Mouse (Mus musculus) kidney, adult 9 months (tissue): Measurements from ENCODE around the gene Fcgr1.
"Not testable (repeated sequence)": the region's sequence is repeated elsewhere in the genome, so short reads cannot be mapped to it uniquely, and the experiment has no call there.

Source experiments
- DNase-seq: peaks from one replicate; pipeline ENCODE4 v3.0.0; 2022

The Fcgr1 gene

GRCm38 (mm10) chr3:96269511-96270474, 24.0 kb downstream of the Fcgr1 start, which contains the start of gene Hist2h2bb:
TSS of gene Hist2h2bb (plus strand) at chr3:96269752.
- DNase-seq: peak; percentile 98

GRCm38 (mm10) chr3:96268776-96269378, 24.9 kb downstream of the Fcgr1 start:
- DNase-seq: not testable (repeated sequence)

- DNase-seq: peak; percentile 87
These were observed 25.6 kb downstream of the Fcgr1 start, which contains the start of gene Hist2h3b for GRCm38 (mm10) chr3:96268051-96268775. TSS of gene Hist2h3b (plus strand) at chr3:96268654.

- DNase-seq: no peak
These were observed 26.2 kb downstream of the Fcgr1 start for GRCm38 (mm10) chr3:96267541-96267940.

DNA sequence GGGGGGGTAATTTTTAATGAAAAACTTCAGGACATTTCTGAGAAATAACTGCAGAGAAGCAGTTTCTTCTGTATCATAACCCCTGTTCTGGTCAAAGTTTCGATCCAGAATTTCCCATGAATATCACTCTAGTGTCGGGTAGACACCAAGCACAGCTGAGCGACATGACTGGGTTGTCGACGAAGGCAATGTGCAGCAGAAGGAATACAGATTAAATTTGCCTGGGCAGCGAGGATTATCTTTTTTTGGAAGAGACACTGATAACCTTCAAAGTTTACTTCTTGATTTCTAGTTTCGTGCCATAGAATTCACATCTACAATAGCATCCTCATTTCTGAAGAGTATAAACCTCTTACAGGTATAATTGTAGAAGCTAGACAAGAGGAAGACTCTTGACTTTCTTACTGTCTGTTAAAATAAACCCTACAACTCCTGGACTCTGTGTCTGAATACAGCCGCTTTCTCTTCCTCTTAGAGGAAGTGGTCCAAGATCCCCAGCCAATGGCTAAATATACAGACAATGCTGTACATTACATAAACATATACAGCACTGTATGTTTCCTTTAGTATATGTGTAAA, 27.5 kb downstream of the Fcgr1 start:
- no peak for DNase-seq

GRCm38 (mm10) chr3:96264404-96264949, 29.3 kb downstream of the Fcgr1 start:
- DNase-seq: no peak

GRCm38 (mm10) chr3:96263558-96264403, 30.0 kb downstream of the Fcgr1 start:
- DNase-seq: no peak

GRCm38 (mm10) chr3:96262979-96263550, 30.7 kb downstream of the Fcgr1 start, which contains the start of gene Hist2h4:
TSS of gene Hist2h4 (minus strand) at chr3:96263311.
- peak; percentile 99 for DNase-seq

GRCm38 (mm10) chr3:96262216-96262875, 31.4 kb downstream of the Fcgr1 start:
- DNase-seq: peak; percentile 86

GRCm38 (mm10) chr3:96261623-96262022, 32.1 kb downstream of the Fcgr1 start:
- no peak for DNase-seq

DNA sequence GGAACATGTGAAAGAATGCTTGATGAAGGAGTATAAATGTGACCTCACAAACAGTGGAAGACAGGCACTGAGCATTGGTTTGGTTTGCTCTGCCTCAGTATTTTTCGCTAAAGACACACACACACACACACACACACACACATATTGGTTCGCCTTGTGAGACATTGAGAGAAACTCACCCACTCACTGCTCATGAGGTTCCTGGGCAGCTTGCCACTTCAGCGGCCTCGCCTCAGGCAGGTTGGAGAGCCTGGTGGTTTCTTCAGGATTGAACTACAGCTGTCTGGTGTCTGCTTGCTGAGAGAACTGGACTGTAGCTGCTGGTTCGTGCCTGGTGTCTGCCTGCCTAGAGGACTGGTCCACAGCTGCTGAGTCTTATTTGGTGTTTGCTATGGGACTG, 33.5 kb downstream of the Fcgr1 start:
- no peak for DNase-seq

DNA sequence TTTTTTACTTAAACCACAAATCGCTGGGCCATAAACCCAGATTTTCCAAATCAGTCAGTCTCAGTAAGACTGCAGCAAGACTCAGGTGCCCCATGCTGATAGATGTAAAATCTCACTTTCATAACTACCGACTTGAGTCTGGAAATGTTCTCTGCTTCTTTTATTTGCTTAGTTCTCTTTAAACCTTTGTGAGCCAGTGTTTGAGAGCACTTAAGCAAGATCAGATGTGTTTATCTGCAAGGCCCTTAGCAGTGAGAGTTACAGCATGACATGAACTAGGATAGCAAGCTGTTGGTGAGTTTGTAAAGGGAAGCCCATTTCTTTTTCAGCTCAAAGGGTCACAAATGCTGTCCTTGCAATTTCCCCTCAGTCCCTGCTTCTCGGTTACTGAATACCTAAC, 36.6 kb downstream of the Fcgr1 start:
- DNase-seq: no peak

- no peak for DNase-seq
These were observed 37.7 kb downstream of the Fcgr1 start for GRCm38 (mm10) chr3:96255926-96256593.

GRCm38 (mm10) chr3:96254683-96255355, 39.0 kb downstream of the Fcgr1 start:
- DNase-seq: no peak

- no peak for DNase-seq
These were observed 42.0 kb downstream of the Fcgr1 start for GRCm38 (mm10) chr3:96251787-96252186.

DNA sequence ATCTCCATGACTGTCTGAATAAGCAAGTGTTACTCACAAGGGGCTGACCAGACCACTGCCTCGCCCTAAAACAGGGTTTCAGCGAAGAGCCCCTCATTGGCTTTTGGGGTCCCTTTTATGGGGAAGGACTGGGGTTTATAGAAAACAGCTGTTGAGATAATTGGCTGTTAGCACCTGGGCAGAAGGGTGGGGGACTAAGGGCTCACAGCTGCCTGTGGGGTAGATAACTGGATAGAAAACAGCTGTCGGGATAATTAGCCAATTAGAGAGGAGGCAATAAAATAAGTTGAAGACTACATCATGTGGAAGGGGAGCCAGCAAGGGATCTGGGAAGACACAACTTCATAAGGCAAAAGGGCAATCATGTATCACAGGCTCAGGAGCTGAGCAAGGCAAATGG, 42.9 kb downstream of the Fcgr1 start:
- no peak for DNase-seq

DNA sequence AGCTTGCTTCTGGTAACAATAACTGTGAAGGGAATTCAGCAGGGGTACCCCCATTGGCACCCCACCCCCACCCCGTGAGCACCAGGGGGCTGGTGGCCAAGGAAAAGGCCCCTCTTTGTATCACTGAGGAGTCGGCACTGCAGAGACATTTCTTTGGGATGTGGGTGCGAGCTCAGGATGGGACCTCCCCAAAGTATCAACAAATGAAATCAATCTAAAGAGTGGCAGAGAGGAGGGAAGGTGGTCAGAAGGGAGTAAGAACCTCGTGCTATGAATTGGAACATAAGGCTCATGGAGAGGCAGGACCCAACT, 44.8 kb downstream of the Fcgr1 start:
- no peak for DNase-seq

- DNase-seq: no peak
These were observed 45.4 kb downstream of the Fcgr1 start for GRCm38 (mm10) chr3:96248141-96249033.
